Mouse (Mus musculus): Measurements from ENCODE around the gene Eif2a. TPM values are rescaled to one million over a fixed set of nuclear protein-coding genes. Genes with fewer than 3 reads are reported as not detected.
A peak's percentile ranks its signal among the peaks of the same experiment; 100 is the strongest.

Eif2a gene
- polyA plus RNA-seq, 1 experiment from 2014 or later: 44.7 TPM

DNA sequence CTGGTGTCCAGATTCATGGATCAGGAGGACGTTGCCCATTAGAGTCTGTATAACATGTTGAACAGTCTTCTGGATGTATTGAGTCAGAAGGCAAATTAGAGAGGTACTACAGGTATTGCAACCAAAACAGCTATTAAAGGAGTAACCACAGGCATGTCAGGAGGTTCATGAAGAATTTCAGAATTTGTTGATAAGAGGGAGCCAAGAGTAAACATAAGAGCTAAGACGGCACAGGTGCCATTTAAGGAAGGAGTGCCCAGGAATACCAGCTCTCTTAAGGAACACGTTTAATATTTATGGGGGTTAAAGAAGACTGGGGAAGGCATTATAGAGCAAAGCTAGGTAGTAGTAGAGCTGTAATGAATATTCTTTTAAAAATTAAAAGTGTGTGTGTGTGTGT lies 12.9 kb upstream of the Eif2a start:
- WGBS: 87% methylated on average over 3 of the region's 3 CpGs
- H3K4me1 ChIP-seq (replicated peaks): no peaks in the 10 kb centered on the region
- no peak for ATAC-seq (ENCODE audit: low FRiP score)

DNA sequence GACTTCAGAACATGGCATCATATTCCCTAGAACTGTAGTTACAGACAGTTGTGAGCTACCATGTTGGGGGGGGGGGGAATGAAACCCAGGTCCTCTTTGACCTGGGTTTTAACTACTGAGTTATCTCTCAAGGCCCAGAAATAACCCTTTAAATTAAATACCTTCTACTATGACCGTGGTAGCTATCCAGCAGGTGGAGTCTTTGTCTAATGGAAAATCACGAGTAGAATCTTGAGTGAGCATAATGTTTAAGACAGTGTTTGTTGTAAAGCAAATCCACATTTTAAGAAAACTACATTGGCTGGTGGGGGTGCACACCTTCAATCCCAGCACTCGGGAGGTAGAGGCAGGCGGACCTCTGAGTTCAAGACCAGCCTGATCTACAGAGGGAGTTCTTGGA lies 12.1 kb upstream of the Eif2a start:
- 88% methylated on average over 4 of the region's 4 CpGs for WGBS
- Histone ChIP-seq H3K36me3 (no peaks in the 10 kb centered on the region), H3K9ac (no peak overlapping the region), H3K27ac (no peak overlapping the region), H3K4me1 (replicated peaks) (no peaks in the 10 kb centered on the region), H3K4me3 (no peak overlapping the region), H3K9me3 (no peaks in the 10 kb centered on the region), H3K27me3 (no peaks in the 10 kb centered on the region), H3K4me2 (no peak overlapping the region)
- no peak for ATAC-seq (ENCODE audit: low FRiP score)

More for the DNA sequence above, 12.9 kb upstream of the Eif2a start:
- Histone ChIP-seq H3K36me3 (no peaks in the 10 kb centered on the region), H3K9me3 (no peaks in the 10 kb centered on the region), H3K4me2 (no peak overlapping the region), H3K27ac (no peak overlapping the region), H3K27me3 (no peaks in the 10 kb centered on the region), H3K4me3 (no peak overlapping the region), H3K9ac (no peak overlapping the region)

DNA sequence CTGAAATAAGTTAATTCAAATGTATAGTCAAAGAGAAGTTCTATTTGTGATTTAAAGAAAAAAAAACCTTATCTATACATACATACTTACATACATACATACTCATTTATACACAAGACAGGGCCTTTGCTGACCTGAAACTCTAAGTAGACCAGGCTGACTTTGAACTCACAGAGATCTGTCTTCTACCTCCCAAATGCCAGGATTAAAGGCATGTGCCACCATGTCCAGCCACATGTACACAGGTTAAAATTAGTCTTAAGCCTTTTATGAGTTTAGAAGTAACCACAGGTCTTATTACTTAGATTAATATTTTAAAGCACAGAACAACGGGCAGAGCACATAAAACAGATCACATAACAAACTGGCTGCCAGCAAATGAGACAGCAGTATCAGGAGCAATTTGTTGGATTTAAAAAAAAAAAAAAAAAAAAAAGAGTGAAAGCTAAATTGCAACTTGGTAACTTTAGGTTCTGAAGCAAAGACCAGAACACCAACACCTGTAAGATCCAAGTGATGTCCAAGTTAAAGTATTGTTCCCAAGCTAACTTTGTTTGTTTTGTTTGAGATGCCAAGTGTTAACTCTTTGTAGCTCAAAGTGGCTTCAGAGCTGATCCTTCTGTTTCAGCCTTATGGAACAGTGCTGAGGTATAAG lies 9.5 kb upstream of the Eif2a start:
- no peak for ATAC-seq (ENCODE audit: low FRiP score)
- Histone ChIP-seq H3K4me1 (replicated peaks) (no peaks in the 10 kb centered on the region), H3K27ac (no peak overlapping the region), H3K9me3 (no peaks in the 10 kb centered on the region), H3K36me3 (peaks cover 5% of the 10 kb centered on the region), H3K9ac (no peak overlapping the region), H3K4me2 (no peak overlapping the region), H3K27me3 (no peaks in the 10 kb centered on the region), H3K4me3 (no peak overlapping the region)
- WGBS: 83% methylated on average over 1 of the region's 1 CpGs

DNA sequence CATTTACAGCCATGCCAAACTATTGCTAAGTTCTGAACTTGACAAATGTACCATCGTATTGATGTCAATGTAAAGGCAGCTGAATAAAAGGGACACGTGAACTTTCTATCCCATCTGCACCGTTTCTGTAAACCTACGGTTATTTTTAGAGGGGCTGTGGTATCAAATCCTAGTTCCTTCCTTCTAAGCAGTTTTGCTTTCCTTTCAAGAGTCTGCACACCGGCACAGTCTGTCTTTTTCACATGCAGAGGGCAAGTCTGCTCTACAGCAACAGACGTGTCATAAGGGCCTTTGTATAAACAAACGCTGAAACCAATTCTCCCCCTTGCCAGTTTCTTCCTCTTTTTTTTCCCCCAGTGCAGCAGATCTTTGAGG lies 9.0 kb upstream of the Eif2a start:
- H3K4me1 ChIP-seq (replicated peaks): no peaks in the 10 kb centered on the region
- H3K27ac ChIP-seq: no peak overlapping the region
- H3K9me3 ChIP-seq: no peaks in the 10 kb centered on the region
- ATAC-seq (ENCODE audit: low FRiP score): no peak
- H3K4me3 ChIP-seq: no peak overlapping the region
- no peaks in the 10 kb centered on the region for H3K27me3 ChIP-seq
- H3K9ac ChIP-seq: no peak overlapping the region
- H3K36me3 ChIP-seq: peaks cover 10% of the 10 kb centered on the region
- WGBS: 83% methylated on average over 7 of the region's 7 CpGs
- no peak overlapping the region for H3K4me2 ChIP-seq

DNA sequence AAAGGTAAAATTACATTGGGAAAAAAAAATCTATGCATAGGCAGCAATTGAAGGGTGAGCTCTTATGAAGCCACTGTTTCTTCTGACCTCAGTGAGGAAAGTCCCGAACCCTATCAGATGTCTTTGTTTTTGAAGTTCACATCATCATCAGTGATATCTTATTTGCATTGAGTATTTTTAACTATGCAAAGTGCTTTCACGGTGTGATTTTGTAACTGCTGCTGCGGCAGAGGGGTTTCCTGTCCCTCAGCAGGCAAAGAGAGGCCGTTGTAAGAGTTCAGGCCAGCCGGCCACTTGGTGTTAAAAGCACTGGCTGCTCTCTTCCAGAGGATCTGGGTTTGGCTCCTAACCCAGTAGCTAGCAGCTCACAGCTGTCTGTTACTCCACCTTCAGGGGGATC lies 8.4 kb upstream of the Eif2a start:
- ATAC-seq (ENCODE audit: low FRiP score): no peak
- WGBS: 79% methylated on average over 5 of the region's 5 CpGs
- H3K27ac ChIP-seq: no peak overlapping the region
- H3K9ac ChIP-seq: no peak overlapping the region
- no peaks in the 10 kb centered on the region for H3K9me3 ChIP-seq
- no peaks in the 10 kb centered on the region for H3K27me3 ChIP-seq
- H3K4me1 ChIP-seq (replicated peaks): no peaks in the 10 kb centered on the region
- H3K4me2 ChIP-seq: no peak overlapping the region
- no peak overlapping the region for H3K4me3 ChIP-seq
- H3K36me3 ChIP-seq: peaks cover 13% of the 10 kb centered on the region

DNA sequence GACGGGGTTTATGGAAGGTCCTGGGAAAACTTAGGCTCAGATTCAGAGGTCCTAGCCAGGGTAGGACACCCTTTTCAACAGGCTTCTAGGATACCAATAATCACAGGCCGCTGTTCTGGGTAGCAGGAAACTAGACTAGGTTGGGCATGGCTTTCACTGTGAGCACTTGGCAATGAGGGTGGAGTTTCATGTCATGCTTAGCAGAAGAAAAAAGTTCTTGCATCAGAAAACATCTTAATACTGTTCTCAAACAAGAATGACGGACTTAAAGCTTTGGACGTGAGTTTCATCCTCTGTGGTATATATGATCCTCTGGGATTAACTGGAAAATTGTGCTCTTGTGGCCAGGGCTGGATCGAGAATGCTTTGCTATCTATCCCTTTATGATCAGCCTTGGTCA lies 7.8 kb upstream of the Eif2a start:
- 84% methylated on average over 5 of the region's 5 CpGs for WGBS
- H3K27me3 ChIP-seq: no peaks in the 10 kb centered on the region

DNA sequence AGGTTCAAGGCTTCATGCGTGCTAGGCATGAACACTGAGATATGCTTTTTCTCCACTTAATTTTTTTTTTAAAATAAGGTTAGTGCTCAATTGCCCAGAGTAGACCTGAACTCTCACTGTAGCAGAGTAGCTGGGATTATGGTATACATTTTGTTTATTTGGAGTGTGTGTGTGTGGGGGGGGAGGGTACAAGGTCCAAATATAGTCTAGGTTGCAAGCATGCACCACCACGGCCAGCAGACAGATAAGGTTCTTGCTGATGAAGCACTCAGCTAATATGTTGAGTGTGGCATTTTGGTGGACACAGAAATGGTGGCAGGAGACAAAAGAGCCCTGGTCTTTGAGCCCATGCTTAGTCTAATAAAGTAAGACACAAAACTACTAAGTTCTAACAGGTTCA lies 6.7 kb upstream of the Eif2a start:
- H3K4me2 ChIP-seq: no peak overlapping the region
- peaks cover 5% of the 10 kb centered on the region for H3K4me1 ChIP-seq (replicated peaks)
- WGBS: 86% methylated on average over 2 of the region's 2 CpGs
- peaks cover 26% of the 10 kb centered on the region for H3K36me3 ChIP-seq
- no peak for ATAC-seq (ENCODE audit: low FRiP score)
- no peaks in the 10 kb centered on the region for H3K27me3 ChIP-seq
- no peak overlapping the region for H3K4me3 ChIP-seq
- H3K9me3 ChIP-seq: no peaks in the 10 kb centered on the region
- no peak overlapping the region for H3K9ac ChIP-seq
- no peak overlapping the region for H3K27ac ChIP-seq

More for the DNA sequence above, 7.8 kb upstream of the Eif2a start:
- Histone ChIP-seq H3K4me3 (no peak overlapping the region), H3K9me3 (no peaks in the 10 kb centered on the region), H3K36me3 (peaks cover 18% of the 10 kb centered on the region), H3K4me2 (no peak overlapping the region), H3K4me1 (replicated peaks) (no peaks in the 10 kb centered on the region), H3K9ac (no peak overlapping the region), H3K27ac (no peak overlapping the region)
- ATAC-seq (ENCODE audit: low FRiP score): no peak

DNA sequence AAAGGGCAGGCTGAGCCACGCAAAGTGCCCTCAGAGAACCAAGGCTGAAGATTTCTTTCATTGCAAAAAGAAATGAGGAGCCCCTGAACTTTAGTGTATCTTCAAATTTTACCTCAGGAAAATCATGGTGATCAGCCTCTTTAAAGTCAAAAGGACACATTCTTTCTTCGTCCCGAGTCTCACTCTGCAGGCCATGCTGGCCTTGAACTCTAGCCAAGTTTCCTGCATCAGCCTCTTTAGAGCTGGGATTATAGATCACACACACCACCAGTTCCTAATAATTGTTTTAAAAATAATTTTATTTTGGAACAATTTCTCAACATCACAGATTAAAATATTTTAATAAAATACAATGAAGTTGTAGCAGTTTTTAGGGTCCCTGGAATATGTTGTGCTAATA lies 6.1 kb upstream of the Eif2a start:
- Histone ChIP-seq H3K4me1 (replicated peaks) (peaks cover 11% of the 10 kb centered on the region), H3K9me3 (no peaks in the 10 kb centered on the region), H3K36me3 (peaks cover 26% of the 10 kb centered on the region), H3K4me3 (no peak overlapping the region), H3K4me2 (no peak overlapping the region), H3K27me3 (no peaks in the 10 kb centered on the region), H3K27ac (no peak overlapping the region), H3K9ac (no peak overlapping the region)
- no peak for ATAC-seq (ENCODE audit: low FRiP score)
- 81% methylated on average over 3 of the region's 3 CpGs for WGBS

DNA sequence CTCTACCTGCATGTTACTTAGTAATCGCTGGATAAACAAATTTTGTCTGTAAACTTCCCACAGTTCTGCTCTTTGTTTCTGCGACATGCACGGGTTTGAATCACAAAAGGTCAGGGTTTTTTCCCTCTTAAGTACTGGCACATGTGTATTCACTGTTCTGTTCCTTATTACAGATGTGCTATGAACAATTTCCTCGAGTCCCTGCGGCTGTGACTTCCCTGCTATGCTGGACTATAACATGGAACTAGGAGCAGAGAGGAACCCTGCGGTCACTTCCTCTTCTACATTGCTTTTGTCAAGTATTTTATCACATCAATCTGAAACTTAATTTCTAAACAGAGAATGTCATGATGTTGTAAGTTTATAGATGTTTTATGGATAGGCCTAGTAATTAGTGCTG lies 5.3 kb upstream of the Eif2a start:
- no peaks in the 10 kb centered on the region for H3K27me3 ChIP-seq
- no peak overlapping the region for H3K9ac ChIP-seq
- no peak overlapping the region for H3K27ac ChIP-seq
- H3K9me3 ChIP-seq: no peaks in the 10 kb centered on the region
- WGBS: 90% methylated on average over 6 of the region's 6 CpGs
- H3K4me1 ChIP-seq (replicated peaks): peaks cover 14% of the 10 kb centered on the region
- H3K36me3 ChIP-seq: peaks cover 26% of the 10 kb centered on the region
- H3K4me2 ChIP-seq: no peak overlapping the region
- no peak overlapping the region for H3K4me3 ChIP-seq
- no peak for ATAC-seq (ENCODE audit: low FRiP score)

DNA sequence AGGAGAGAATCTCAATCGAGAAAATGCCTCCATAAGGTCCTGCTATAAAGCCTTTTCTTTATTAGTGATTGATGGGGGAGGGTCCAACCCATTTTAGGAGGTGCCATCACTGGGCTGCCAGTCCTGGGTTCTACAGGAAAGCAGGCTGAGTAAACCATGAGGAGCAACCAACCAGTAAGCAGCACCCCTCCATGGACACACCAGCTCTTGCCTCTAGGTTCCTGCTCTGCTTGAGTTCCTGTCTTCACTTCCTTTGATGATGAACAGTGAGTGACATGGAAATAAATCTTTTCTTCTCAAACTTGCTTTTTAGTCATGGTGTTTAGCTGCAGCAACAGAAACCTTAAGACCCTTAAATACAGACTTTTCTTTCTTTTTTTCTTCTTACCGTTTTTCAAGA lies 4.3 kb upstream of the Eif2a start:
- H3K27ac ChIP-seq: no peak overlapping the region
- no peaks in the 10 kb centered on the region for H3K9me3 ChIP-seq
- H3K4me1 ChIP-seq (replicated peaks): peaks cover 15% of the 10 kb centered on the region
- no peaks in the 10 kb centered on the region for H3K27me3 ChIP-seq
- H3K9ac ChIP-seq: no peak overlapping the region
- no peak overlapping the region for H3K4me2 ChIP-seq
- peaks cover 26% of the 10 kb centered on the region for H3K36me3 ChIP-seq
- 88% methylated on average over 2 of the region's 2 CpGs for WGBS
- ATAC-seq (ENCODE audit: low FRiP score): no peak
- H3K4me3 ChIP-seq: no peak overlapping the region

DNA sequence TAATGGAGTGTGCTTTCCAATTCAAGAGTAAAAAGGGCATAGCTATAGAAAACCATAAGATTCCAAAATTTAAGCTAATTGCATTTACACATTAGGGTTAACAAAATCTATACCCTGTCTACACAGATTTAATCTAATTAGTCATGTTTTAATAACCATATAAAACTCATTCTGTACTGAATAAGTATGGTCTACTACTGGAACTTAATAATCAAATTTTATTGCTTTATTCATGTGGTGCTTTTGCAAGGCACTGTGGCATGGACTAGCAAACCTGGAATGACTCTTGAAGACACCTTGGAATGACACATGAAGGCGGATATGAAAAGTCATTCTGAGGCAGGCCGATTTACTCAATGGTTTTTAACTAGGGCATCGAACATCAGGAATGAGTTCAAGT lies 2.2 kb upstream of the Eif2a start:
- Histone ChIP-seq H3K9me3 (no peaks in the 10 kb centered on the region), H3K9ac (no peak overlapping the region), H3K4me1 (replicated peaks) (peaks cover 22% of the 10 kb centered on the region), H3K27me3 (no peaks in the 10 kb centered on the region), H3K36me3 (peaks cover 26% of the 10 kb centered on the region), H3K4me2 (no peak overlapping the region), H3K27ac (no peak overlapping the region), H3K4me3 (no peak overlapping the region)
- no peak for ATAC-seq (ENCODE audit: low FRiP score)
- 93% methylated on average over 3 of the region's 3 CpGs for WGBS

DNA sequence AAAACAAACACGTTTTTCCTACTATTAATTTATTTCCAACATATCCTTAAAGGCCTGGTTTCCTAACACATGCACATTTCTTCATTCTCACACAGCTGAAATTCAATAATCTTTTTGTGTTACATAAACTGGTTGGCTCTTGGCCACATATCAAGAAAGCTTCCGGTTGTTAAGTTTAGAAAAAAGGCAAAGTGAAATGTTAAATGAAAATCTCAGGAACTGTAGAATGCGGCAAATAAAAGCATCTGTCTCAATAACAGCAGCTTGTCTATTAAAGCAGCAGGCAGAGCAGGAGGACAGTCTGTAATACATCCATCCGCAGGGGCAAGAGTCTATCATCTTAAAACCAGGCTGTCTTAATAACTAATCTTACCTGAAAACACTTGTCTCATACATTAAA lies 1.4 kb upstream of the Eif2a start:
- Histone ChIP-seq H3K9me3 (no peaks in the 10 kb centered on the region), H3K27me3 (no peaks in the 10 kb centered on the region), H3K4me1 (replicated peaks) (peaks cover 22% of the 10 kb centered on the region), H3K4me2 (peak overlapping the region; percentile 79), H3K27ac (no peak overlapping the region), H3K9ac (peak overlapping the region; percentile 96), H3K4me3 (peak overlapping the region; percentile 92), H3K36me3 (peaks cover 26% of the 10 kb centered on the region)
- ATAC-seq (ENCODE audit: low FRiP score): no peak
- 72% methylated on average over 4 of the region's 4 CpGs for WGBS

DNA sequence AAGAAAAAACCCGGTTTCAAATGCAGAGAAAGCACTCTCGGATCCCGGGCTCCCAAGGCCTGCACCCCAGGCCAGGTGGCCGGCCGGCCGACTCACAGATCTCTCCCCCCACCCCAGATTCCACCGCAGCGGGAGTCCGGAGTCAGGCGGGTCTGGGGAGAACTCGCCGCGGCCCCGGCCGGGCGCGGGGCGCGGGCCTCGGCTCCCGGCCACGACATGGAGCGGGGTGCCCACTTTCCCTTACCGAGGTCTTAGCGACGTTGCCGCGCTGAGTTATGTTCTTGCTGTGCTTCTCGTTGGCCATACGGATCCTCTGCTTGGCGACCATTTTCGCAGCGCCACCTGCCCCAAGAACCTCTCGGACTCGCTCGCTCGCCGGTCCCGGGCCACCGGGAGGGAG lies 455 bp upstream of the Eif2a start:
- Histone ChIP-seq H3K4me1 (replicated peaks) (peaks cover 22% of the 10 kb centered on the region), H3K9ac (peak overlapping the region; percentile 96), H3K36me3 (peaks cover 26% of the 10 kb centered on the region), H3K27ac (peak overlapping the region; percentile 95), H3K27me3 (no peaks in the 10 kb centered on the region), H3K9me3 (no peaks in the 10 kb centered on the region), H3K4me3 (peak overlapping the region; percentile 92), H3K4me2 (peak overlapping the region; percentile 79)
- ATAC-seq (ENCODE audit: low FRiP score): peak; percentile 71
- 0% methylated on average over 40 of the region's 40 CpGs for WGBS

Data from hindbrain, embryonic 13.5 days (tissue).